Mouse (Mus musculus) kidney, adult 18-20 months (tissue): Measurements from ENCODE around the gene Lrch1.
A peak's percentile ranks its signal among the peaks of the same experiment; 100 is the strongest.

Experiments
- DNase-seq: peaks from one replicate; pipeline ENCODE4 v3.0.0; 2021

The Lrch1 gene

DNA sequence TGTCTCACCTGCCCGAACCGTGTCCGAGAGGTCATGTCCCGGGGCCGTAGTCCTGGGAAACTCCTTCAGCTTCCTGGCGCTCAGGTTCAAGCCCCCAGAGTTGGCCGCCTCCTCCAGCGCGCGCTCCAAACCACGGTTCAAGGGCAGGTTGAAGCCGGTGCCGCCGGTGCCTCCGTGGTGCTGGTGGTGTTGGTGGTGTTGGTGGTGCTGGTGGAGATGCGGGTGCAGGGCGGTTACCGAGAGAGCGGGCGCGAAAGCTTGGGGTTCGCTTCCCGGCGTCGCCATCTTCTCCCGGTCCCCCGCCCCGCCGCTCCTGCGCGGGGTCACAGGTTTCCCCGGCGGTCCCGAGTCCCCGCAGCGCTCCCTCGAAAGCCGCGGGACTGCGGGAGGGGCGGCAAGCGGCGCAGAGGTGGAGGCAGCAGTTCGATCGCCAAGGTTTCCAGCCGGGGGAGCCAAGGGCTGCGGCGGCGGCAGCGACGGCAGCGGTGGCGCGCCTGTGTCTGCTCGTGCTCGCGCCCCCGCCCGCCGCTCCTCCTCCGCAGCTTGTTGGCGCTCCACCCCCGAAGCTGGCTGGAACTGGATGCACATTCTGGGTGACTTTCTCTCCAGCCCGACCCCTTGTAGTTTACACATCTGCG, at the start of gene Lrch1:
Lrch1 (minus strand) TSS at position 501 of the 638 bp plus-strand sequence.
- peak; percentile 87 for DNase-seq

DNA sequence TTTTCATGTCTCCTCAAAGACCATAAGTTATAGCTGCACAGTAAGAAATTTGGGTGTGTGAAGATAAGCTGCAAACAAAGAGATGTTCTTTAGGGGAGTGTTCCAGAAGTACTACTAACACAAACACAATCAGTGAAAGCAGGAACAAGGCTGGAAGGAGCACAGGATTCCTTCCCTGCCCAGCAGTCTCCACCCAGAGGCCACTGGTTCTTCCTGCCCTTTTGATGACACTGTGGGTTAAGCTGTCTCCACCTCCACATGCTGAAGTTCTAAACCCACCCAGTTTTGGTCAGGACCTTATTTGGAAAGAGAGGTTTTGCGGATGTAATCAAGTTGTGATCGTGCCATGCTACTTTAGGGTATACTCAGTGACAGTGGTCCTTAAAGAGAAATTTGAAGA, 49.4 kb upstream of the Lrch1 start:
- DNase-seq, result no peak

- no peak for DNase-seq
Measured at GRCm38 (mm10) chr14:74996556-74996955, 48.9 kb upstream of the Lrch1 start.

DNA sequence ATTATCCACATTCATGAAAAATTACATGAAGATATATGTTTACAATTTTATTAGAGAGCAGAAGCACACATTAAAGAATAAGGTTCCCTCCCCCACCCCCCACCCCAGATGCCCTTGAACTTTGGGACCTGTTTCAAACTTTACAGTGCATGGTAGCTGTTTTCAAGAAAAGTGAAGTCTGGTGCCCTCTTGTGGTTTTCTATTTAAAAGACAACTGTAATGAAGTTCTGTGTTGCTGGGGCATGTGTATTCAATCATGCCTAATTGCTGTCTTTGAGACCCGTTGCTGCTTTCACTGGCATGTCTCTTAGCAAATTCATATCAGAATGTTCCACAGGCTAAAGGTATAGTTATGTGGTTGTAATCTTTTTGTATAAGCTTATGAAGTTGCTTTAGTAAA, 42.8 kb upstream of the Lrch1 start:
- DNase-seq, result no peak

- DNase-seq, result no peak
Measured at GRCm38 (mm10) chr14:74989909-74990308, 42.2 kb upstream of the Lrch1 start.

DNA sequence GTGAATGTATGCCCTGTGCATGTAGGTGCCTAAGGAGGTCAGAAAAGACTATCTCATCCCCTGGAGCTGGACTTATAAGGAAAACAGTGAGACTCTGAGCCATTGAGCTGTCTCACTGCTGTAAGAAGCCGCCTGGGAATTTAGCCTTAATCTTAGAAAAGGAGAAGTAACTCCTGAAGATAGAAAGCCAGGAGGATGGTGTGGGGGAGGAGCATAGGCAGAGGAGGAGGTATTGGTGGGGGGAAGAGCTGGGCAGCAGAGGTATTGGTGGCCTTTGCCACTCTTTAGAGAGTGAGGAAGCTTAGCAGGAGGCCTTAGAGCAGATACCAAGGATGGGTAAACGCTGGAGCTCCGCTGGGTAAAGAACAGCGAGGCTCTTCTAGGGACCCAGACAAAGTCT, 41.6 kb upstream of the Lrch1 start:
- DNase-seq, result no peak

DNA sequence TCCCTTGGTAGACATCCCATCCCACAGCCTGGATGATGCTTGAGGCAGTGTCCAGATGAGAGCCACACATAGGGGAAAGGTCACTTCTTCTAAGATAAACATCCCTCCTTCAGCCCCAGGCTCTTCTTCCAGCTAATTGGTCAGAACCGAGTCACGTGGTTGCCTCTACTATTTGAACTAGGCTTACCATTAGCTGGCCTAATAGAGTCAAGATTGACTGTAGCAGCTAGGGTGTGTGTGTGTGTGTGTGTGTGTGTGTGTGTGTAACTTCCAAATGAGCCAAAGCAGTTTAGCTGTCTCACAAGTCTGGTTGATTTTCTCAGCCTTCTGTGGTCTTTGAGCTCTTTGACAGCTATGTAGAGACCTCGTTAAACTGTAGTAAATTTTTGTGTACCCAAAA, 38.9 kb upstream of the Lrch1 start:
- DNase-seq, result no peak

DNA sequence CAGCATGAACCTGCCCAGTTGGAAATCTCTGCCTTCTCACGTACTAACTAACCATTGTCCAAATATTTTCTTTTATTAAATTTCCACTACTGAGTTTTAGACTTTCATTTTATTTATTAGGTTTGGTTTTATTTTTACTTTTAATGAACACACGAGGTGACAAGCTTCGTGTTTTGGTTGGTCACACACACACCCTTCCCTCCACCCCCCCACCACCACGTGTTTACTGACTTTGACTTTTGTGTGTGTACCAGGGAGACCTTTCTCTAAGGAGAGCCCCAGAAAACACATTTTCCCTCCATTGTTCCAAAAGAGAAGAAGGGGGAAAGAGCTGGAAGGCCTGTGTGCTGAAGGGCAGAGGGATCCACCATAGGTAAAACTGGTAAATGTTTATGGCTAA, 38.0 kb upstream of the Lrch1 start:
- no peak for DNase-seq

GRCm38 (mm10) chr14:74984817-74985391, 37.2 kb upstream of the Lrch1 start:
- DNase-seq, result no peak

DNA sequence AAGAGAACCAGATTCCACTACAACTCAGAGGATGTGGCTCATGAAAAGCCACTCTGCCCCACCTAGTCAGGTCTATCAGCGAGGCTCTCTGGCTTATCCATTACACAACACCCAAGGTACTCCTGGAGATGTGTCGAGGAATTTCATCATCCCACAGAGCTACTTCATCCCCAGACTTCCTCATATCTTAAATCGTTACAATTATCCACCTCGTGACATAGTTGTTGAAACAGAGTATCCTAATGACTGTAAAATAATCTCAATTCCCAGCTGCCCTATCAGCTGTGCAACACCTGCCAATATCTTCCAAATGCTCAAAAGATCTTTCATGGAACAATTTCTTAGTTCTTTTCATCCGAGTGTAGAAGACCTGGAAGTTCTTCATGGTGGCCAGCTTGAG, 35.4 kb upstream of the Lrch1 start:
- no peak for DNase-seq

- no peak for DNase-seq
Measured at GRCm38 (mm10) chr14:74981016-74981415, 33.3 kb upstream of the Lrch1 start.

DNA sequence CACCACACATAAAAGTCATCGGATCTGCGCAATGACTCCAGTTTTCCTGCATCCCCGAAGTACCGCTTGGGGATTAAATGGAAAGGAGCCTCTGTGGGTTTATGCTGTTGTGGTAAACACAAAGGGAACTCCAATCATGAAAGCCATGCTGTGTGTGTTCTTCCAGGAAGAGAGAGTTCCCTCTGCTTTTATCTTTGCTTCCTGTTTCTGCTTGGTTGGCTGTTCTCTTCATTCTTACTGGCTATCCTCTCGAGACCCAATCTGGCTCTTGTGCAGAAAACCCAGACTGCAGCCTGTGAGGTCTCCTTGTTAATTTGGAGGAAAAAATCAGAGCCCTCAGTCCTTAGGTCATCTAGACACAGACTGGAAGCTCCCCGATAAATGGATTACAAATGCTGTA, 29.3 kb upstream of the Lrch1 start:
- DNase-seq, result no peak

- DNase-seq, result peak; percentile 27
Measured at GRCm38 (mm10) chr14:74974136-74974651, 26.5 kb upstream of the Lrch1 start.

GRCm38 (mm10) chr14:74972687-74973086, 25.0 kb upstream of the Lrch1 start:
- DNase-seq, result no peak

DNA sequence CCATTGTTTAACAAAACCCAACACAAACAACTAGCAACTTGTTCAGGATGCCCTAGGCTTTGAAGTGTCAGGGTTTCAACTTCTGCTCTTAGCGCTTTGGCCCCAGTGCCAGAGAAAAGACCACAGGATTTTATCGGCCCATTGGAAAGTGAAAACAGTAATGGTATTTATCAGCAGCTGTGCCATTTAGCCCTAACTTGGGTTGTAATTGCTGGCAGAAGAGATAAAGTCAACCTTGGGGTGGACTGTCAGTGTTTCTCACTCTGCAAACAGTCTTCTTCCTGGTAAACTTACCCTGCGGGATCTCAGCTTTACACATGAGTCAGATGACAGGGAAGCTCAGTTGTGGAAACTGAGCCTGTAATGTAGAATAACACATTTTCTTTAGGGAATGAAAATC, 24.5 kb upstream of the Lrch1 start:
- no peak for DNase-seq

- DNase-seq, result no peak
Measured at GRCm38 (mm10) chr14:74963402-74963764, 15.7 kb upstream of the Lrch1 start.

DNA sequence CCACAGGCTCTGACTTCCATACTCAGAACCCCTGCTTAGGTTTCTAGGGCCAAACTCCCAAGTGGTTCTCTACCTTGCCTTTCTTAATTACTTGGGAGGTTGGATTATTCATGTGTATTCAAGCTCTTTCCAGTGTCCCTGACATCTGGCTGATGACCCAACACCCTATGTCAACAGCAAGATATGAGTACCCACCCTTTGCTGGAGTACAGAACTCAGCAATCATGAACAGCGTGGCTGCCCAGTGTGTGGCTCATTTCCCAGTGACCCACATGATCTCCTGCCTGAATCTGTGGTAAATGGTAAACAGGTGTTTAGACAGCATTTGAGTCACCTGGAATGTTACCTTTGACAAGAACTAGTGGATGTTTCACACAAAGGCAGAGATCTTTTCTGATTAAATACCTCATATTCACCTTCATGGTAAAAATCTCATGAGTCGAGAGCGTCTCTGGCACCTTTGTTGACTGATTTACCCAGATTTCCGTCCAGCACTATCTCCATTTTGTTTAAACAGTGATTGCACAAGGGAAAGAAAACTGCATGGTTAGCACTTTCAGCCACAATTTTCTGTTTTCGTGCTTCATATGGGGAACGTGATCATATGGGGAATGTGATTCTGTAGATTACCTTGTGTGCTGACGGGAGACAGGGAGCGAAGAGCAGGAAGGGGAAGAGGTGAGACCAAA, 15.2 kb upstream of the Lrch1 start:
- DNase-seq, result no peak

DNA sequence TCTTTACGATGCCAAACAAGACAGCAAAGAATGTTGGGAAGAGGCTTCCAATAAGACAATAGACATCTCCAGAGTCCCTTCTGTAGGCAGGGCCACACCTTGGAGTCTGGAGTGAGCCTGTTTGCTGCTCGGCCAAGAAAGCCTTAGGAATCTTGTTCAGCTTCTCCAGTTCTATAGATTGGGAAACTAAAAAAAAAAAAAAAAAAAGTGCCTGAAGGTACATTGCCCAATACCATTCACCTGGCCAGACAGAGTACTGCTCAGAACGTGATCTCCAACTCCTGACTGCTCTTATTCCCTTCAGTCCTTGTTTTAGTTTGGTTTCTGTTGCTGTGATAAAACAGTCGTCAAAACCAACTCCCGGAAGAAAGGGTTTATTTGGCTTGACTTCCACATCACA, 12.9 kb upstream of the Lrch1 start:
- DNase-seq, result no peak

DNA sequence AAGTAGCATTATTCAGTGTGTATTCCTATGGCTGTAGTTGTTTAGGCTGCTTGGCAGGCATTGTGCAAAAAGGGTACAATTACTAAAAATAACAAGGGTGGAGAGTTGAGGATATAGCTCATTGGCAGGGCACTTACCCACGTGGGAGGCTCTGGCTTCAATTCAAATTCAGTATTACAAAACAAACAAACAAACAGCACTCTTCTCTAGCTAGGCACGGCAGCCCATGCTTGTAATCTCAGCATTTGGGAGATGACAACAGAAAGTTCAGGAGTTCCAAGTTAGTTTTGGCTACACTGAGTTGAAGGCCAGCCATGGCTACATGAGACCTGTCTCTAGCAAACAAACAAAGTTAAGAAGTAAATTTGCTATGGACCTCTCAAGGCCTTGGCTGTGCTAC, 9.0 kb upstream of the Lrch1 start:
- no peak for DNase-seq

DNA sequence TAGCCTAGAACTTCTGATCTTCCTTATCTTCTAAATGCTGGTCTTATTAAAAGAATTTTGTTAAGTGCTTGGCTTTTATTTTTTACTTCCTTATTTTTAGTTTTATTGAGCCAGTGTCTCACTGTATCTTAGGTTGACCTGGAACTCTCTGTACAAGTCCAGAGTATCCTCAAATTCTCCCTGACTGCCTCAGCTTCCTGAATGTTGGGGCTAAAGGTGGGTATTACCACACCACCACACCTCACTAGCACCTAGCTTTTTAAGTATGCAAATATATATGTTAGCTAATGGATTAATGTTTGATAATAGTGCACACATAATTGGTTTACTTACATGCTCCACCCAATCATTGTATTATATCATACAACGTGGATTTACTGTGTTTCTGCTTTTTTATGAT, 8.6 kb upstream of the Lrch1 start:
- no peak for DNase-seq

GRCm38 (mm10) chr14:74948426-74949240, 957 bp upstream of the Lrch1 start:
- DNase-seq, result peak; percentile 77

DNA sequence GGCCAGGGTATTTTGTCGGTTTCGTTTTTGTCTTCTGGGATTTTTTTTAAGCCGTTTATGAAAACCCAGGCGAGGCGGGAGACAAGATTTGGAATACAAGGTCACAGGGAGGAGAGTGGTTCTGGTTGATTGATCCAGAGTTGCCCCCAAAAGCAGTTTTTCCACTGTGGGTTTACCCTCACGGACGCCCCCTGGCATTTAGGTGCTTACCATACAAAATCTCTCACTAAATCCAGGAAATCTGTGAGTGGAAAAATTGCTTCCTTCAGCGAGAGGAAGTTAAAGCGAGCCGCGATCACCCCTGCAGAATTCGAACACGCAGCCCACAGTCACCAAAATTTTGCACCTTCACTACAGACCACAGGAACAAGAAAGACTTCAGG, 329 bp upstream of the Lrch1 start:
- no peak for DNase-seq

DNA sequence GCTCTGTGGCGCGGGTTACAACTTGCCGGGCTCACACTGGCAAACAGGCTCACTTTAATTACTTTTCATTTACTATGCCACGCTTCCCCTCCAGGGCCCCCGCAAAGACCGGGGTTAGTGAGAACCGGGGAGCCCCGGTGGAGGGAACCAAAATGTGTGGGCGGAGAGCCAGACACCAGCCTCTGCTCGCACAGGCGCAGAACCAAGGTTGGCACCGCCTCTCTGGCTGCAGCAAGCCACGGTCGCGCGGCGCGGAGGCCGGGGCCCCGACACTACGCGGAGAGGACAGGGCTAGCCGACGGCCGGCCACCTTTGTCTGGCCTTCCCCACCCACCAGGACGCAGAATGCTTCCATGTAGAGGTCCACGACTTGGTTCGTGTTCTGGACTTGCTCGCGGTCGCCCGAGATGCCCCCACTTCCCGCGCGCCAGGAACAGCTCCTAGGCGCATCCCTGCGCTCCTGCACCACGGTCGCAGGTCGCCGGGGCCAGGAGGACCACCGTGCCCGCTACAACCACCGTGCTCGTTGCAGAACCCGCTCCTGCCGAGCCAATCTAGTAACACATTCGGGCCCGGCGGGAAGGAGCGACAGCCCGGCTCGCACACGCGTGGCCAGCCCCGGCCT, 813 bp downstream of the Lrch1 start:
- DNase-seq, result peak; percentile 87
